Mouse (Mus musculus) liver, embryonic 15.5 days (tissue): ENCODE results near the gene Gm38431. TPM values are rescaled to one million over a fixed set of nuclear protein-coding genes. Genes with fewer than 3 reads are reported as not detected.
A peak's percentile ranks its signal among the peaks of the same experiment; 100 is the strongest.

Experiments used
- ATAC-seq: fragments of 200-750 bp; cut with Nextera tagmentation; 2 replicates; pipeline ENCODE4 v1.8.0; 2017; ENCODE audit warnings: moderate number of reproducible peaks, mild to moderate bottlenecking, moderate library complexity; ENCODE audit not compliant: insufficient read depth
- H3K27ac ChIP-seq: fragments of 300-500 bp; sonication (generic); replicated peaks from 2 replicates; pipeline ENCODE4 v1.5.1; 2015; ENCODE audit warnings: mild to moderate bottlenecking, inconsistent platforms
- H3K27me3 ChIP-seq: fragments of 300-500 bp; sonication (generic); 2 replicates; pipeline ENCODE4 v1.6.1; 2015; ENCODE audit warnings: mild to moderate bottlenecking, inconsistent platforms
- H3K36me3 ChIP-seq: fragments of 300-500 bp; sonication (generic); replicated peaks from 2 replicates; pipeline ENCODE4 v1.6.1; 2015; ENCODE audit warnings: moderate library complexity, mild to moderate bottlenecking, inconsistent platforms
- H3K4me1 ChIP-seq: fragments of 300-500 bp; sonication (generic); replicated peaks from 2 replicates; pipeline ENCODE4 v1.6.1; 2015; ENCODE audit warnings: inconsistent platforms
- H3K4me2 ChIP-seq: fragments of 300-500 bp; sonication (generic); 2 replicates; pipeline ENCODE4 v1.6.1; 2015; ENCODE audit warnings: moderate library complexity, mild to moderate bottlenecking, inconsistent platforms
- H3K4me3 ChIP-seq: fragments of 300-500 bp; sonication (generic); replicated peaks from 2 replicates; pipeline ENCODE4 v1.5.1; 2015; ENCODE audit warnings: mild to moderate bottlenecking, inconsistent platforms
- H3K9ac ChIP-seq: fragments of 300-500 bp; sonication (generic); 2 replicates; pipeline ENCODE4 v1.6.1; 2015; ENCODE audit warnings: moderate library complexity, mild to moderate bottlenecking, inconsistent platforms
- H3K9me3 ChIP-seq: fragments of 300-500 bp; sonication (generic); replicated peaks from 2 replicates; pipeline ENCODE4 v1.6.1; 2016; ENCODE audit warnings: inconsistent platforms
- WGBS: fragments of 180-500 bp; shearing (Covaris S2); methylation state at CpG from one replicate; pipeline ENCODE4 v1.1.7; 2015; ENCODE audit warnings: mixed read lengths; ENCODE audit not compliant: insufficient replicate concordance; 5-methylcytosine and 5-hydroxymethylcytosine counted together
- polyA plus RNA-seq: library from polyadenylated mRNA; unstranded; fragments of >200 nt; fragmentation: Nextera tagmentation; extraction: Ambion mirVana; gene quantifications from 2 replicates; pipeline ENCODE4 v1.2.1, GENCODE M21; 2015

Gm38431 gene
- polyA plus RNA-seq, 1 experiment from 2014 or later = 1.9 TPM

GRCm38 (mm10) chr9:21102076-21102475, 10.3 kb upstream of the Gm38431 start:
- no peak overlapping the region for H3K4me2 ChIP-seq
- H3K4me1 ChIP-seq = peaks cover 63% of the 10 kb centered on the region
- H3K9ac ChIP-seq = no peak overlapping the region
- 0 out of 2 replicates have a peak, but pooled peaks cover 3% of the 10 kb centered on the region for H3K36me3 ChIP-seq
- H3K4me3 ChIP-seq = no peak overlapping the region
- H3K27ac ChIP-seq = no peak overlapping the region
- ATAC-seq = no peak
- no peaks in the 10 kb centered on the region for H3K27me3 ChIP-seq
- 77% methylated on average over 2 of the region's 2 CpGs for WGBS
- no peaks in the 10 kb centered on the region for H3K9me3 ChIP-seq

- Histone ChIP-seq H3K27ac (no peak overlapping the region), H3K4me1 (peaks cover 50% of the 10 kb centered on the region), H3K9ac (0 out of 2 replicates have a peak overlapping the region, but pooled peaks have one; percentile 0), H3K4me3 (no peak overlapping the region), H3K27me3 (no peaks in the 10 kb centered on the region), H3K4me2 (peak overlapping the region; percentile 46), H3K9me3 (no peaks in the 10 kb centered on the region), H3K36me3 (no peaks in the 10 kb centered on the region)
- ATAC-seq = peak; percentile 31; the same call in 1 of the 2 replicates
- 15% methylated on average over 15 of the region's 15 CpGs for WGBS
Measured at GRCm38 (mm10) chr9:21100447-21101161, 8.8 kb upstream of the Gm38431 start.

GRCm38 (mm10) chr9:21097793-21098192, 6.0 kb upstream of the Gm38431 start:
- no peak overlapping the region for H3K4me3 ChIP-seq

GRCm38 (mm10) chr9:21095958-21096357, 4.2 kb upstream of the Gm38431 start:
- Histone ChIP-seq H3K4me2 (no peak overlapping the region), H3K27me3 (no peaks in the 10 kb centered on the region), H3K27ac (no peak overlapping the region), H3K4me1 (peaks cover 44% of the 10 kb centered on the region), H3K4me3 (no peak overlapping the region), H3K36me3 (no peaks in the 10 kb centered on the region), H3K9me3 (no peaks in the 10 kb centered on the region), H3K9ac (no peak overlapping the region)
- no peak for ATAC-seq
- 80% methylated on average over 4 of the region's 4 CpGs for WGBS

More at GRCm38 (mm10) chr9:21097793-21098192, 6.0 kb upstream of the Gm38431 start:
- Histone ChIP-seq H3K9me3 (no peaks in the 10 kb centered on the region), H3K36me3 (no peaks in the 10 kb centered on the region), H3K4me2 (no peak overlapping the region), H3K27me3 (no peaks in the 10 kb centered on the region), H3K4me1 (peaks cover 36% of the 10 kb centered on the region), H3K27ac (no peak overlapping the region), H3K9ac (no peak overlapping the region)
- 46% methylated on average over 8 of the region's 8 CpGs for WGBS
- ATAC-seq = 0 out of 2 replicates have a peak, but pooled peaks have one; percentile 29

- Histone ChIP-seq H3K4me1 (peaks cover 55% of the 10 kb centered on the region), H3K9ac (no peak overlapping the region), H3K27me3 (no peaks in the 10 kb centered on the region), H3K36me3 (peaks cover 23% of the 10 kb centered on the region), H3K4me2 (no peak overlapping the region), H3K4me3 (no peak overlapping the region), H3K9me3 (no peaks in the 10 kb centered on the region), H3K27ac (no peak overlapping the region)
- 86% methylated on average over 9 of the region's 9 CpGs for WGBS
- ATAC-seq = no peak
Measured at GRCm38 (mm10) chr9:21093423-21093822, 1.6 kb upstream of the Gm38431 start.

- peak overlapping the region; percentile 66 for H3K9ac ChIP-seq
- ATAC-seq = peak; percentile 2; the same call in 1 of the 2 replicates
- no peaks in the 10 kb centered on the region for H3K27me3 ChIP-seq
- H3K27ac ChIP-seq = peak overlapping the region; percentile 84
- peaks cover 48% of the 10 kb centered on the region for H3K4me1 ChIP-seq
- WGBS = under 1% methylated on average over 24 of the region's 24 CpGs
- no peaks in the 10 kb centered on the region for H3K9me3 ChIP-seq
- peak overlapping the region; percentile 82 for H3K4me2 ChIP-seq
- peak overlapping the region; percentile 76 for H3K4me3 ChIP-seq
- peaks cover 46% of the 10 kb centered on the region for H3K36me3 ChIP-seq
Measured at GRCm38 (mm10) chr9:21090972-21091706, 658 bp downstream of the Gm38431 start.

- no peak for ATAC-seq
- H3K36me3 ChIP-seq = peaks cover 52% of the 10 kb centered on the region
- H3K9me3 ChIP-seq = no peaks in the 10 kb centered on the region
- H3K27ac ChIP-seq = peak overlapping the region; percentile 84; the same call in 1 of the 2 replicates
- peak overlapping the region; percentile 82 for H3K4me2 ChIP-seq
- peak overlapping the region; percentile 66 for H3K9ac ChIP-seq
- H3K4me1 ChIP-seq = peaks cover 48% of the 10 kb centered on the region
- H3K4me3 ChIP-seq = peak overlapping the region; percentile 76
- H3K27me3 ChIP-seq = no peaks in the 10 kb centered on the region
- WGBS = 94% methylated on average over 1 of the region's 1 CpGs
Measured at GRCm38 (mm10) chr9:21090537-21090936, 1.3 kb downstream of the Gm38431 start.

GRCm38 (mm10) chr9:21083324-21083723, 8.5 kb downstream of the Gm38431 start:
- no peak; the same call in 1 of the 2 replicates for ATAC-seq
- Histone ChIP-seq H3K9me3 (no peaks in the 10 kb centered on the region), H3K4me3 (no peak overlapping the region), H3K27ac (no peak overlapping the region), H3K9ac (no peak overlapping the region), H3K27me3 (no peaks in the 10 kb centered on the region), H3K4me2 (no peak overlapping the region), H3K36me3 (peaks cover 97% of the 10 kb centered on the region), H3K4me1 (peaks cover 30% of the 10 kb centered on the region)
- WGBS = 50% methylated on average over 3 of the region's 3 CpGs

- Histone ChIP-seq H3K4me2 (no peak overlapping the region), H3K4me3 (no peak overlapping the region), H3K9me3 (no peaks in the 10 kb centered on the region), H3K27me3 (no peaks in the 10 kb centered on the region), H3K4me1 (peaks cover 22% of the 10 kb centered on the region), H3K9ac (no peak overlapping the region), H3K27ac (no peak overlapping the region), H3K36me3 (peaks cover 97% of the 10 kb centered on the region)
- 81% methylated on average over 9 of the region's 9 CpGs for WGBS
- no peak for ATAC-seq
Measured at GRCm38 (mm10) chr9:21081127-21081526, 10.7 kb downstream of the Gm38431 start.

GRCm38 (mm10) chr9:21075625-21076024, 16.2 kb downstream of the Gm38431 start:
- peaks cover 69% of the 10 kb centered on the region for H3K36me3 ChIP-seq
- WGBS = 83% methylated on average over 3 of the region's 3 CpGs
- no peak overlapping the region for H3K4me2 ChIP-seq
- no peak overlapping the region for H3K27ac ChIP-seq
- H3K9me3 ChIP-seq = no peaks in the 10 kb centered on the region
- ATAC-seq = no peak
- no peak overlapping the region for H3K9ac ChIP-seq
- no peak overlapping the region for H3K4me3 ChIP-seq
- no peaks in the 10 kb centered on the region for H3K27me3 ChIP-seq
- H3K4me1 ChIP-seq = peaks cover 33% of the 10 kb centered on the region

GRCm38 (mm10) chr9:21074173-21074572, 17.6 kb downstream of the Gm38431 start:
- no peak overlapping the region for H3K9ac ChIP-seq
- WGBS = 57% methylated on average over 1 of the region's 1 CpGs
- H3K4me3 ChIP-seq = no peak overlapping the region
- peak overlapping the region; percentile 33; the same call in 1 of the 2 replicates for H3K27ac ChIP-seq
- ATAC-seq = no peak
- no peaks in the 10 kb centered on the region for H3K9me3 ChIP-seq
- H3K4me2 ChIP-seq = peak overlapping the region; percentile 96; the same call in 1 of the 2 replicates
- no peaks in the 10 kb centered on the region for H3K27me3 ChIP-seq
- peaks cover 33% of the 10 kb centered on the region for H3K4me1 ChIP-seq
- H3K36me3 ChIP-seq = peaks cover 58% of the 10 kb centered on the region
